Mouse (Mus musculus) embryonic fibroblast, embryonic 13.5 days (primary cell): ENCODE measurements around the gene Cdk1. TPM values are rescaled to one million over a fixed set of nuclear protein-coding genes. Genes with fewer than 3 reads are reported as not detected.

Source experiments
- H3K27ac ChIP-seq: 2 replicates; pipeline ENCODE4 v1.5.1; 2012; ENCODE audit warnings: low read length, control low read depth, inconsistent platforms; ENCODE audit not compliant: insufficient read depth
- H3K4me1 ChIP-seq: 2 replicates; pipeline ENCODE4 v1.6.1; 2011; ENCODE audit warnings: low read length; ENCODE audit not compliant: control insufficient read depth, insufficient read depth
- H3K4me3 ChIP-seq: 2 replicates; pipeline ENCODE4 v1.5.1; 2011; ENCODE audit warnings: mild to moderate bottlenecking, control low read depth, low read length; ENCODE audit not compliant: insufficient read depth
- CTCF ChIP-seq: IDR thresholded peaks from 2 replicates; pipeline ENCODE4 v1.5.1; 2011; ENCODE audit warnings: mild to moderate bottlenecking, control low read depth, low read length, moderate library complexity, borderline replicate concordance; ENCODE audit not compliant: insufficient read depth
- POLR2A ChIP-seq: IDR thresholded peaks from 2 replicates; pipeline ENCODE4 v1.6.1; 2011; ENCODE audit warnings: low read depth, mild to moderate bottlenecking, control low read depth, low read length, moderate library complexity
- polyA plus RNA-seq: library from polyadenylated mRNA; stranded (reverse); fragments of >200 nt; gene quantifications from 2 replicates; pipeline ENCODE4 v1.2.4, GENCODE M21; 2011; ENCODE audit warnings: low read depth; ENCODE audit not compliant: missing spikeins, insufficient read length

Gene Cdk1
- polyA plus RNA-seq, 1 experiment: 200 TPM

DNA sequence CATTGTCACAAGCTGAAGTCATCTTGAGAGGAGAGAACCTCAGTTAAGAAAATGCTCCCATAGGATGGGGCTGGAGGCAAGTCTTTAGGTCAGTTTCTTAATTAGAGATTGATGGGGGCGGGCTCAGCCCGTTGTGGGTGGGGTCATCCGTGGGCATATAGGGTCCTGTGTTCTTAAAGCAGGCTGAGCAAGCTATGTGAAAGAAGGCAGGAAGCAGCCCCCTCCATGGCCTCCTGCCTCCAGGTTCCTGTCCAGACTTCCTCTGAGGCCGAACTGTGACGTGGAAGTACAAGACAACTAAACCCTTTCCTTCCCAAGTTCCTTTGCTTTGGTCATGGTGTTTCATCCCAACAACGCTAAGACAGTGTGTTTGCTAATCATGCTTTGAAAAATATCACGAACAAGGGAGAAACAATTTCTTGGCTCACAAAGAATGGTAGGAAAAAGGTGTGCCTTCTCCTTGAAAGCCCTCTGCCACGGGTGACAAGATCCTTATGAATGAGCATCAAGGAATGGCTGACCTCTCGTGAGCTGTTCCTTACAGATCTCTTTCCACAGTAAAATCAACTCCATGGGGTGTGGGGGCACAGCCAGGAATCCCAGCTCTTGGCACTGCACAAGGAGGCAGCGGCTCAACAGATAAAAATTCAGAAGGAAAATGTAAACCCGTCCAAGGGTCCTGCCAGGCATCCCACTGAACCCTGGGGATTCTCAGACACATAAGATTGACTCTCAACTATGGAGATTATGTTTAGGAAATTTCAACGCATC lies 1.5 kb downstream of the Cdk1 start:
- H3K4me3 ChIP-seq: peak overlapping the region; percentile 83
- TF ChIP-seq POLR2A (peak; percentile 61), CTCF (no peak)
- peak overlapping the region; percentile 75 for H3K27ac ChIP-seq
- H3K4me1 ChIP-seq: peaks cover 23% of the 10 kb centered on the region

DNA sequence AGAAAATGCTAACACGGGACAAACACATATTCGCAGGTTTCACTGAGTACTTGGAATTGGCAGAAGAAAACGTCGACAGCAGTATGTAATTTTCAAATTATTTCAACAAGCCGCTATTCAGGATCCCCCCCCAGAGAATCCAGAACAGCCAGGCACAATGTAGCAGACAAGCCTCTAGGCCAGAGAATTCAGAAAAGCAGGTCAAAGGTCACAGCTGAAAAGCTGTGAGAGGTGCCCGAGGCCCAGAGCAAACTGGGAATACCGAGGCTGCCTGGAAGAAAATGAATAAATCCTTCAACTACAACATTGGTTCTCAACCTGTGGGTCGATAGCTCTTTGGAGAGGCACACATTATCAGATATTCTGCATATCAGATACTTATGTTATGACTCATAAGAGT lies 4.5 kb downstream of the Cdk1 start:
- peaks cover 23% of the 10 kb centered on the region for H3K4me1 ChIP-seq
- H3K4me3 ChIP-seq: no peak overlapping the region
- TF ChIP-seq CTCF: no peak
- no peak for TF ChIP-seq POLR2A
- H3K27ac ChIP-seq: no peak overlapping the region

DNA sequence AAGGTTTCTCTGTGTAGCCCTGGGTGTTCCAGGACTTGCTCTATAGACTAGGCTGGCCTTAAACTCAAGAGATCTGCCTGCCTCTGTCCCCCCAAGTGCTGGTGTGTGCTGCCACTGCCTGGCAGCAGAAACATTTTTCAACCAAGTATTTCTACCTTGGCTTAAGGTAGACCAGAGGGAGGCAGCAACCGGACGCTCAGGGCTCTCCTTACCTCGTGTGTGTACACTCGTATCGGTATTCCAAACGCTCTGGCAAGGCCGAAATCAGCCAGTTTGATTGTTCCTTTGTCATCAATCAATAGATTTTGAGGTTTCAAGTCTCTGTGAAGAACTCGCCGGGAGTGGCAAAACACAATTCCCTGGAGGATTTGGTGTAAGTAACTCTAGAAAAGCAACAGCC lies 10.4 kb downstream of the Cdk1 start:
- Histone ChIP-seq H3K4me3 (no peak overlapping the region), H3K27ac (no peak overlapping the region), H3K4me1 (peaks cover 7% of the 10 kb centered on the region)
- TF ChIP-seq POLR2A (no peak), CTCF (no peak)

DNA sequence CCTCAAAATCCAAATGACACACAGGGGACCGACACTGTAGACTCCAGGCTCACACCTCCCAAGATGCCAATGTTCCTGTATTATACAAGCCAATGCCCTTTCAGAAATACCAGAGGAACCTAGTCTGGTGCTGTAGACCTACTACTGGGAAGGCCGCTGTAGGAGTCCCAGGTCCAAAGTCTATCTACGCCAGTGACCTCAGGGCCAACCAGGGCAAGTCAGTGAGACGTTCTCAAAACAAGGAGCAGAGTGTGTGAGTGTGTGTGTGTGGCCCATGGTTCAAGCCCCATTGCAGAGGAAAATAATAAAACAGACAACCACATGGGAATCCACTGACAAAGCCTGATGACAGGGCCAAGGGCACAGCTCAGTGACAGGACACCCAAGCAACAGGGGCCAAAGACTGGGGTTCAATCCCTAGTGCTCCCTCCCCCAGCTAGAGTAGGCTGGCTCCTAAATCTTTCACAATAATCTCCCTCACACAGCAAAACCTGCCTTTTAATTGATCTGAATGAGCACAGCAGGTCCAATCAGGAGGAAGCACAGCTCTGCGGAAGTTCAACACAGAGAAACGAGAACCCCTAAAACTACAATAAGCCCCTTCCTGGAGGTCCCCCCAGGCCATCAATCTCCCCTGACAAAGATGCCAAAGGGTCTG lies 11.0 kb downstream of the Cdk1 start:
- H3K4me3 ChIP-seq: no peak overlapping the region
- TF ChIP-seq POLR2A (no peak), CTCF (no peak)
- peaks cover 3% of the 10 kb centered on the region; the same call in 1 of the 2 replicates for H3K4me1 ChIP-seq
- no peak overlapping the region for H3K27ac ChIP-seq

DNA sequence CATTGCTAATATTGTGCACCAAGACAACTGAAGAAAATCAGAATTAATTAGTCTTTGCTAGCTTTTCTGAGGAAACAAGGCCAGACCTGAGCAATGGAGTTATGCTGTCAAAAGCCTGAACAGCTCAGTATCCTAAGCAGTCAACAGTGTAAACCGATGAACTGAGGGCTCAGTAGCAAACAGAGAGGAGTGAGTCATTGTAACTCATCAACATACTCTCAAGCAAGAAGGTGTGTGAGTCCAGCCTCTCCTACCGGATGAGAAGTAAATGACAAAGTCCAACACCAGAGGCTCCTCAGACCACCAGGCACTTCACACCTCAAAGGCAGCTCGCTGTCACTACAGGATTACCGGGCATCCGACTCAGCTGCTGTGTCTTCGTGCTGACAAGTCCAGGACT lies 12.7 kb downstream of the Cdk1 start:
- TF ChIP-seq POLR2A (no peak), CTCF (no peak)
- H3K4me3 ChIP-seq: no peak overlapping the region
- no peaks in the 10 kb centered on the region for H3K4me1 ChIP-seq
- H3K27ac ChIP-seq: no peak overlapping the region

DNA sequence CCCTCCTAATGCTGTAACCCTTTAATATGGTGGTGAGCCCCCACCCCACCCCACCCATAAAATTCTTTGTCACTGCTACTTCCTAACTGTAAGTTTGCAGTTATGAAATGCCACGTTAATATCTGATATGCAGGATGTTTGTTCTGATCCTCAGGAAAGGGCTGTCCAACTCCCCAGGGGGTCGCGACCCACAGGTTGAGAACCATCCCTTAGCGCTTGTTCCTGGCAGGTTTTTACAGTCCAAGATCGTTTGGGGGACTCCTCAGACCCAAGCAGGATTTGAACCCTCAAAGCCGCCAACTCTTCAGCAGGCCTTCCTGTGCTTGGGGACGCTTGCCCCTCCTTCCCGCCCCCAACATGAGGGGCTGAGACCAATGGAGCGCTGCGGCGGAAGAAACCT lies 16.5 kb downstream of the Cdk1 start:
- no peak overlapping the region for H3K4me3 ChIP-seq
- no peaks in the 10 kb centered on the region for H3K4me1 ChIP-seq
- TF ChIP-seq CTCF (no peak), POLR2A (no peak)
- no peak overlapping the region for H3K27ac ChIP-seq

DNA sequence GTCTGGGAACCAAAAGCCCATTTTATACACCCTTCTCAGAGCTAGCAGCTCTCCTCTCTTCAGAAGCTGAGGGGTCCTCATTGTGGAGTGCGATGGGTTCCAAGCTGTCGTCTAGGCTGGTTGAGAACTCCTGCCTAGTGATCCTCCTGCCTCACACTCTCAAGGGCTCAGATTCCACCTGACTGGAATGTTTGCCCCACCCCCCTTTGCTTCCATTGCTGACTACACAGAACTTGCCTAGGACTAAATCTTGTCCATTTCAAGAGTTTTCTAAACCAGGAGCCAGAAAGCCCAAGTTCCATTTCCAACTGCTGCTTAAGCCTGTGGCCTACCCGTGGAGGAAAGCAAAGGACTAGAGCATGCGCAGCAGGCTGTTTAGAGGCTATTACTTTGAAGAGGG lies 17.1 kb downstream of the Cdk1 start:
- H3K4me1 ChIP-seq: no peaks in the 10 kb centered on the region
- H3K4me3 ChIP-seq: no peak overlapping the region
- H3K27ac ChIP-seq: no peak overlapping the region
- no peak for TF ChIP-seq CTCF
- TF ChIP-seq POLR2A: no peak

DNA sequence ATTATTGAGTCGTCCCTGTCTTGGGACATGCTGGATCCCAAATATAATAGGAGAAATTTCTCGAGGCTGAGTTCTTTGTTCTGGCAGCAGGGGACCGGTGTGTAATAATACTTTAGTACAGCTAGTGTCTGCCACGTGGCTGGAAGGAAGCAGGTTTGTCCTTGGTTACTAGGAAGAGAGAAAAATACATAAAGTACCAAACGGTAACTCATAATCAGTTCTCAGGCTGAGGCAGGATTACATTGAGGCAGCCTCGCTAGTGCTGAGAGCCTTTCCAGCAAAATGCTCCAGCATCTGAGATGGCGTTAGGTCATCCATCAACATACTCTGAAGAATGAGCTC lies 17.6 kb downstream of the Cdk1 start:
- H3K27ac ChIP-seq: no peak overlapping the region
- no peak overlapping the region for H3K4me3 ChIP-seq
- H3K4me1 ChIP-seq: no peaks in the 10 kb centered on the region
- TF ChIP-seq POLR2A (no peak), CTCF (no peak)

DNA sequence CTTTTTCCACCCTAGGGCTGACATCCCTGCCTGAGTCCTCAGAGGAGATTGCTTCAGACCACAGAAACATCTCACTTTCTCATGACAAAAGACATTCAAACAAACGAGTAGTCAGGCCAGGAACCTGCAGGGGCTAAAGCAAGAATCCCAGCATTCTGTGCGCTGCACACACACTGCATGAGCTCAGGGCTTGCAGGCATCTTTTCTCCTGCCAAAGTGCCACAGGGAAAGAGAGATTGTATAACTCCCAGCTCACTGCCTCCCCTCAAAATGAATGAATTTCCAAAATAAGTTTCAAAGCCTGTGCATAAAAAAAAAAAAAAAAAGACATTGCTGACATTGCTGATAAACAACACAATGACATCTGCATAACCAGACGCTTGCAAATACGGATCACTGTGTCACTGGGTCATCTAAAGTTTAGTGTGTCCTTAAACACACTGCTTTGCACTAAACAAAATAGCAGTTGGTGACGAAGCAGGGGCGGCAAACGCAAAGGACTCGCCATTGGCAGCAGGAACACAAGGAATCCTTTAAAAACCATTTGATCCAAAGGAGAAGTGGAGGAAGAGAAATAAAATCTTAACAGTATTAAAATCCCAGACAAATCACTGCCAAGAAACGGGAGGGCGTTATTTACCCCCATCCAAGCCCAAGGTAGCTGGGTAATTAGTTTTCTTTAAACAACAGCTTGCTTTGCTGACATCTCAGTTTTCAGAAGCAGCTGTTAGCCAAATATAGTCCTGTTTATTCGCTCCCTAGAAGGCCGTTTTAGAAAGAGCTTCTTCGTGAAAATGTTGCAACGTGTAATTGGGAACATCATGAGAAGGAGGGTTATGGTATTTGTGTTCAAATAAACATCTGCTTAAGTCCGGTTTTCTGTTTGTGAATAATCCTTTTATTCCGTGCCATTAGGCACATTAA lies 18.2 kb downstream of the Cdk1 start:
- Histone ChIP-seq H3K4me1 (no peaks in the 10 kb centered on the region), H3K27ac (no peak overlapping the region), H3K4me3 (no peak overlapping the region)
- TF ChIP-seq CTCF (no peak), POLR2A (no peak)
